Mouse (Mus musculus): ENCODE measurements around the gene Olfr1423. TPM values are rescaled to one million over a fixed set of nuclear protein-coding genes. Genes with fewer than 3 reads are reported as not detected.
"Not testable (repeated sequence)": the region's sequence is repeated elsewhere in the genome, so short reads cannot be mapped to it uniquely, and the experiment has no call there.

Olfr1423 gene
- total RNA-seq (2017) = not detected in 2 replicates

GRCm38 (mm10) chr19:12041217-12041616 is at the start of gene Olfr1423:
TSS of gene Olfr1423 (minus strand) at chr19:12041317.
- ATAC-seq (ENCODE audit: extremely low read depth, insufficient number of reproducible peaks, low FRiP score, poor library complexity, severe bottlenecking) = no peak

GRCm38 (mm10) chr19:12077631-12078030 is 36.5 kb upstream of the Olfr1423 start, which contains the start of gene Olfr1425:
TSS of gene Olfr1425 (minus strand) at chr19:12077731.
- ATAC-seq (ENCODE audit: extremely low read depth, insufficient number of reproducible peaks, low FRiP score, poor library complexity, severe bottlenecking) = not testable (repeated sequence)

DNA sequence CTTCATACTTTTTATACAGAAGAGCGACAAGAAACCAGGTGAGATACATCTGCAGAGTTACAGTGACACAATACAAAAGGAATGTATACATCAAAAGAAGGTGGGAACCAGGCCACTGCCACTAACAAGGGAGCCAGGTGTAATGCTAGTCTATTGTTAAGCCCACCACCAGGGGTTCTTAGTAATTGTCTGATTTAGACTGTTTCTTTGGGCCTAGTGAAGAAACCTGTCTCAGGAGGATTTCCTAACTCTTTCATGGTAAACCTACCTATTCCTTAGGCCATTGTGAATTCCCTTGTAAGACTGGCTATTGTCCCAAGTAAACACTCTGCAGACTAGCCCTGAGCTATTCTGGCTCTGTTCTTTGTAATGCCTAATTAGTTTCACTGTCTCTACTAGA is 28.4 kb upstream of the Olfr1423 start:
- not testable (repeated sequence) for ATAC-seq (ENCODE audit: extremely low read depth, insufficient number of reproducible peaks, low FRiP score, poor library complexity, severe bottlenecking)

- ATAC-seq (ENCODE audit: extremely low read depth, insufficient number of reproducible peaks, low FRiP score, poor library complexity, severe bottlenecking) = not testable (repeated sequence)
Measured at GRCm38 (mm10) chr19:12067806-12068205, 26.7 kb upstream of the Olfr1423 start.

DNA sequence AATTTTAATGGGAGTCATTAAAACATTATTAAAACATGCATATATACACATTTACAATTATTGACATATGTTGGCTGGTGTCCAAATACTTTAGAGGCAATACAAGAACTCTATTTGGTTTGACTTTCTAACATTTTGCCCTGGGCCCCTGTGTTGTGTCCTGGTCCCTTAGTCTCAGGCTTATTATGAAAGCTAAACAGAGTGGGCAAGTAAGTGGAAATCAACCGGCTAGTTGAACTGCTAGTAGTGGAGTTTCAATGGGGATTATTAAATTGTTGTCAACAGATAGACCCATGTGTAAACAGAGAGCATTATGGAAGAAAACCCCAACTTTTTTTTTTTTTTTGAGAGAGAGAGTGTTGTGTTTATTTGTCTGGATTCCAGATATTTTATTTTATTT is 21.5 kb upstream of the Olfr1423 start, which contains the start of gene Olfr1424:
Gene Olfr1424, minus strand, starts transcription at position 101 of the 400 bp plus-strand sequence.
- not testable (repeated sequence) for ATAC-seq (ENCODE audit: extremely low read depth, insufficient number of reproducible peaks, low FRiP score, poor library complexity, severe bottlenecking)

- no peak for ATAC-seq (ENCODE audit: extremely low read depth, insufficient number of reproducible peaks, low FRiP score, poor library complexity, severe bottlenecking)
Measured at GRCm38 (mm10) chr19:12043163-12043562, 2.0 kb upstream of the Olfr1423 start.

DNA sequence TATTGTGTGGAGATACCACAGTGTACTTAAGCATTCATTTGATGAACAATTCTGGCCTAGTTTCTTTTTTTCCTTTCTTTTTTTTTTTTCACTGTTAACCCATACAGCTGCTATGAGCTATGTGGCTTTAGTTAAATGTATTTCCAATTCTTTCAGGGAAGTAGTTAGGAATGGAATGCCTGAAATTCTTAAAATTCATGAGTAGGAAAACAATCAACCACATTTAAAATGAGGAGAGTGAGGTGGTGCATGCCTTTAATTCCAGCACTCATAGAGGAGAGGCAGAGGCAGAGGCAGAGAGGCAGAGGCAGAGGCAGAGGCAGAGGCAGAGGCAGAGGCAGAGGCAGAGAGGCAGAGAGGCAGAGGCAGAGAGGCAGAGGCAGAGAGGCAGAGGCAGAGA is 3.4 kb downstream of the Olfr1423 start:
- no peak for ATAC-seq (ENCODE audit: extremely low read depth, insufficient number of reproducible peaks, low FRiP score, poor library complexity, severe bottlenecking)

- no peak for ATAC-seq (ENCODE audit: extremely low read depth, insufficient number of reproducible peaks, low FRiP score, poor library complexity, severe bottlenecking)
Measured at GRCm38 (mm10) chr19:12026606-12027005, 14.5 kb downstream of the Olfr1423 start.

DNA sequence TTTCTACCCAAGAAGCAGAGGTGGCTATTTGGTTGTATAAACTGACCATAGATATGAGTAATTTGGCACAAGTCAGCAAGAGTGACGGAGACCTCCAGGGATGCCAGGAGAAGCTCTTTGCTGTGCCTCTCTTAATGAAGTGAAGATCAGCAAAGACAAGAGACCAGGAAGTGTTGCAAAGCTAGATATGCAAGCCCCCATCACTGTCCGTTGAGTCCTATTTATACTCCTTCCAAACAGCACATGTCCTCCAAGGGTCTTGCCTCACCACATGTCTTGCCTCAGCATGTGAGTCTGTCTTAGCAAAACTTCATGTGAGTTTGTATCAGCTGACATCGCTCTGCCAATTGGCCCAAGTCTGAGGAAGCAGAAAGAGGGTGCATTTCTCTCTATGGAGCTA is 15.8 kb downstream of the Olfr1423 start:
- no peak for ATAC-seq (ENCODE audit: extremely low read depth, insufficient number of reproducible peaks, low FRiP score, poor library complexity, severe bottlenecking)

DNA sequence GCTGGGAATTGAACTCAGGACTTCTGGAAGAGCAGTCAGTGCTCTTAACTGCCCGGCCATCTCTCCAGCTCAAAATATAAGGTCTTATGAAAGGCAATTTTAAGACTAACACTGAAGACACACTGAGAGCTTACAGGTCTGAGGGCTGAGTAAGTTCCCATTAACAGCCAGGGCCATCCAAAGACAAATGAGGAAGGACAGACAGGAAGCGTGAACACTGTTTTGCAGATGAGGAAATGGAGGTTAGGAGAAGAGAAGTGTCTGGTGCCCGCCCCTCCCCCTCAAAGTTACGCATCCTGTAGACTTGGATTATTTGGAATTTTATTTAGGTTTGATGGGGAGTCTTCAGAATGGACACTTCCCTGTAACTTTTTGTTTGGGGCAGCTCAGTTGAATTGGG is 17.0 kb downstream of the Olfr1423 start:
- ATAC-seq (ENCODE audit: extremely low read depth, insufficient number of reproducible peaks, low FRiP score, poor library complexity, severe bottlenecking) = peak; percentile 88

GRCm38 (mm10) chr19:12016192-12016591 is 24.9 kb downstream of the Olfr1423 start:
- no peak for ATAC-seq (ENCODE audit: extremely low read depth, insufficient number of reproducible peaks, low FRiP score, poor library complexity, severe bottlenecking)

- no peak for ATAC-seq (ENCODE audit: extremely low read depth, insufficient number of reproducible peaks, low FRiP score, poor library complexity, severe bottlenecking)
Measured at GRCm38 (mm10) chr19:12015708-12016107, 25.4 kb downstream of the Olfr1423 start.

GRCm38 (mm10) chr19:12013228-12013627 is 27.9 kb downstream of the Olfr1423 start:
- ATAC-seq (ENCODE audit: extremely low read depth, insufficient number of reproducible peaks, low FRiP score, poor library complexity, severe bottlenecking) = peak; percentile 43

DNA sequence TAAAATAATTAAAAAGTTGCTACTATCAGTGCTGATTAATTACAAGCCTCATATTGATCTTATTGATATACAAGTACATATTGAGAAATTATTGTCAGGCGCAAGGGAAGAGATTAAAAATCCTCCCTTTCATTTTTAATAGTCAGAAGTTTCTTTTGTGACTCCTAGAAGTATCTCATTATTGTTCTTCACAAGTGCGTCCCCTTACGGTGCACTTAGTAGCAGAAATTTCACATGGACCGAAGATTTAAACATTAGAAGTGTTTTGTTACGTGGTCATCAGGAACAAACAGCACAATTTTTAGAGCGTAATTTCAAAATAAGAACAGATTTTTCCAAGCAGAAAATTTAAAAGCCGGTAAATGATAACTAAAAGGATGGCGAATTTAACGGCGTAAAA is 28.5 kb downstream of the Olfr1423 start:
- no peak for ATAC-seq (ENCODE audit: extremely low read depth, insufficient number of reproducible peaks, low FRiP score, poor library complexity, severe bottlenecking)

DNA sequence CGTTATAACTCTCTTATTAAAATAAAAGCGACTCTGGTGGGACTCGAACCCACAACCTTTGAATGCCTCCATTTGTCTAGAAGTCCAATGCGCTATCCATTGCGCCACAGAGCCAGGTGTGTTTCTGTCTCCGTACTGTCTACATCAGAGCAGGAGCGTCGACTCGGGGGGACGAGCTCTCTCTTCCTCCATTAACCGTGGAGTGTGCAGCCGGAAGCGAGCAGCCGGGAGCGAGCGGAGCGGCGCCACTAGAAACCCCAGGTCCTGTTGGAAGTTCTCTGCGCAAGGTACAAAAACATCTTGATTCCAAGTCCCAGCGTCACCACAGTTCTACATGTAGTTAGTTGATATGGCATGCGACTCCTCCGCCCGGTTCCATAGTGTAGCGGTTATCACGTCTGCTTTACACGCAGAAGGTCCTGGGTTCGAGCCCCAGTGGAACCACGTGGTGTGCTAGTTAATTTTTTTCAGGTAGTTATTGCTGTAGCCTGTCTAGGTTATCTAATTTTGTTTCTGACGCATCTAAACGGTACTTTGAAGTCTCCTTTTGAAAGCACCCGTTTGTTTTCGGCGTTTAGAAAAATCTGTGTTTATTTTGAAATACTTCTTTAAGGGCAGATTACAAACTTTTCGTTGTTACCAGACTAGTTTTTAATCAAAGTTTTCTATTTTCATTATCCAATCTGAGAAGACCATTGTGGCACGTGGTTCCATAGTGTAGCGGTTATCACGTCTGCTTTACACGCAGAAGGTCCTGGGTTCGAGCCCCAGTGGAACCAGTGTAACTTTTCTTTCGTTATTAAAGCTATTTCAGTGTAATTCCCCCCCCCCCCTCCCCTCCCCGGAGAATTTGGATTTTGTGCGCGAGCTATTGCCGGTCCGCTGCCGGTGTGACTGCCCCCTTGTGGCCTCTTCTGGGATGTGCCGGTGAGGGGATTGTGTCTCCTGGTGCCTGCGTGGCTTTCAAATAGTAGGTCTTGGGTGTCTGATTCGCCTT is 29.3 kb downstream of the Olfr1423 start:
- ATAC-seq (ENCODE audit: extremely low read depth, insufficient number of reproducible peaks, low FRiP score, poor library complexity, severe bottlenecking) = peak; percentile 60

DNA sequence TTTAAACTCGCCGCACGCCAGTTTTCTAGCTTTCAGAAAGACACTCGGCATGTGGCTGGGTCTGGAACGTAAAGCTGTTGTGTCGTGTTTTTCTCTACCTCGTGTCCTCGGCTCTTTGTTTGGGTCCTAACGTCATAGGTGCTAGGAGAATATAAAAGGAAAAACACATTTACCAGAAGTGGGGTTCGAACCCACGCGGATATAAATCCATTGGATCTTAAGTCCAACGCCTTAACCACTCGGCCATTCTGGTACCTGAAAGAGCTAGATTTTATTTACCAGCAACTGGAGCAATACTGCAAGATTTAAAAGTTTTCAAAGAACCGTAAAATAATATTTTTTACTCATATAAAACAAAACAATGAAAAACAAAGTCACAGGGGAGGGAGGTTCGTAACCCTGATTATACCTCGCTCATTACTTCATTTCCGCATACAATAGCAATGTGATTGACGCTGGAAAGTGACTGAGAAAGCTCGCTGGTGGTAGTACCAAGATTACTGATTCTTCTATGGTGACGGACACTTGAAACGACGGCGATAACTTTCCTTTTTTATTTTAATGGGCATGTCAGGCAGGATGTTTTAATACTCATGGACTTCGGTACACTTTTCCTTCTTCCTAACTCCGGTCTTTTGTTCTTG is 30.1 kb downstream of the Olfr1423 start:
- ATAC-seq (ENCODE audit: extremely low read depth, insufficient number of reproducible peaks, low FRiP score, poor library complexity, severe bottlenecking) = 0 out of 2 replicates have a peak, but pooled peaks have one; percentile 2

GRCm38 (mm10) chr19:12010281-12010771 is 30.8 kb downstream of the Olfr1423 start:
- no peak for ATAC-seq (ENCODE audit: extremely low read depth, insufficient number of reproducible peaks, low FRiP score, poor library complexity, severe bottlenecking)

- no peak for ATAC-seq (ENCODE audit: extremely low read depth, insufficient number of reproducible peaks, low FRiP score, poor library complexity, severe bottlenecking)
Measured at GRCm38 (mm10) chr19:12009501-12010280, 31.4 kb downstream of the Olfr1423 start.

All from neutrophil, adult 5-6 weeks (primary cell).